Mouse (Mus musculus) olfactory bulb, adult 2 months (tissue): ENCODE data around the gene Galnt10. TPM values are rescaled to one million over a fixed set of nuclear protein-coding genes. Genes with fewer than 3 reads are reported as not detected.

ENCODE experiments used
- H3K27ac ChIP-seq: fragments of 200-500 bp; 2 replicates; pipeline ENCODE4 v1.5.1; 2012; ENCODE audit warnings: low read depth, low read length; ENCODE audit not compliant: insufficient read depth
- H3K4me1 ChIP-seq: fragments of 200-500 bp; 2 replicates; pipeline ENCODE4 v1.6.1; 2012; ENCODE audit warnings: low read length; ENCODE audit not compliant: control insufficient read depth, insufficient read depth
- H3K4me3 ChIP-seq: fragments of 200-500 bp; 2 replicates; pipeline ENCODE4 v1.5.1; 2012; ENCODE audit warnings: mild to moderate bottlenecking, low read depth, low read length, moderate library complexity; ENCODE audit not compliant: insufficient read depth
- CTCF ChIP-seq: fragments of 200-500 bp; IDR thresholded peaks from 2 replicates; pipeline ENCODE4 v1.5.1; 2012; ENCODE audit warnings: low read depth, mild to moderate bottlenecking, low read length, moderate library complexity; ENCODE audit not compliant: insufficient read depth
- POLR2A ChIP-seq: fragments of 200-500 bp; IDR thresholded peaks from 2 replicates; pipeline ENCODE4 v1.6.1; 2012; ENCODE audit warnings: mild to moderate bottlenecking, low read depth, low read length, moderate library complexity; ENCODE audit not compliant: insufficient read depth
- WGBS: fragments of 180-500 bp; shearing (Covaris S2); methylation state at CpG from one replicate; pipeline ENCODE4 v1.1.7; 2018; 5-methylcytosine and 5-hydroxymethylcytosine counted together
- polyA plus RNA-seq: library from polyadenylated mRNA; stranded (reverse); fragments of >200 nt; gene quantifications from 2 replicates; pipeline ENCODE4 v1.2.4, GENCODE M21; 2012; ENCODE audit warnings: low replicate concordance; ENCODE audit not compliant: missing spikeins, insufficient read depth, insufficient read length

The Galnt10 gene
- polyA plus RNA-seq, 1 experiment = not detected

DNA sequence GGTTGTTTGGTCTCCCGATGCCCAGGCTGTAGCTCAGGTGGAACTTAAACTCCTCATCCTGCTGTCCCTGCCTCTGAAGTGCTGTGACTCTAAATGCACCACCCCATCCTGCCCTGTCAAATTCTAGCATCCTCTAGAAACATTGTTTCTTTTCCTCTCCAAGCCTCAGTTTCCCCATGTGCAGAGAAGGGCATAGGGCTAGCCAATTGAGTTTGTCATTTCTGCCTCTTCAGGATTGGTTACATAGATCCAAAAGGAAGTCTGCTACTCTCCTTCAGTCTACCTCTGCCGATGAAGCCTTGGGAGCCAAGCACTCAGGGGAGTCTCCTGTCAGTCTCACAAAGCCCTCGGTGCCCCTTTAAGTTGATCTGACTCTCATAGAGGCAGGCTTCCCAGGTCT, 190.7 kb downstream of the Galnt10 start:
- Histone ChIP-seq H3K4me3 (no peak overlapping the region), H3K27ac (no peak overlapping the region), H3K4me1 (no peaks in the 10 kb centered on the region; the same call in 1 of the 2 replicates)
- TF ChIP-seq CTCF (no peak), POLR2A (no peak)
- 18% methylated on average over 3 of the region's 3 CpGs for WGBS

GRCm38 (mm10) chr11:57836401-57836800, 191.2 kb downstream of the Galnt10 start:
- WGBS = 25% methylated on average over 9 of the region's 9 CpGs
- no peak overlapping the region for H3K27ac ChIP-seq

More at GRCm38 (mm10) chr11:57836401-57836800, 191.2 kb downstream of the Galnt10 start:
- no peak for TF ChIP-seq POLR2A
- TF ChIP-seq CTCF = no peak
- Histone ChIP-seq H3K4me3 (no peak overlapping the region), H3K4me1 (no peaks in the 10 kb centered on the region; the same call in 1 of the 2 replicates)

Other genes starting within 250 kb of the Galnt10 start
- not detected in 2 replicates for gene Fam114a2, start 126.8 kb upstream of the Galnt10 start, polyA plus RNA-seq
- not detected in 2 replicates for gene Mfap3, start 126.8 kb upstream of the Galnt10 start, polyA plus RNA-seq
- not detected in 2 replicates for gene Sap30l, start 156.2 kb downstream of the Galnt10 start, polyA plus RNA-seq
- gene Hand1, start 187.4 kb downstream of the Galnt10 start, polyA plus RNA-seq = not detected in 2 replicates